Comparison of ENCODE assay signal across 8 mouse cellular contexts in the genomic region with DNA sequence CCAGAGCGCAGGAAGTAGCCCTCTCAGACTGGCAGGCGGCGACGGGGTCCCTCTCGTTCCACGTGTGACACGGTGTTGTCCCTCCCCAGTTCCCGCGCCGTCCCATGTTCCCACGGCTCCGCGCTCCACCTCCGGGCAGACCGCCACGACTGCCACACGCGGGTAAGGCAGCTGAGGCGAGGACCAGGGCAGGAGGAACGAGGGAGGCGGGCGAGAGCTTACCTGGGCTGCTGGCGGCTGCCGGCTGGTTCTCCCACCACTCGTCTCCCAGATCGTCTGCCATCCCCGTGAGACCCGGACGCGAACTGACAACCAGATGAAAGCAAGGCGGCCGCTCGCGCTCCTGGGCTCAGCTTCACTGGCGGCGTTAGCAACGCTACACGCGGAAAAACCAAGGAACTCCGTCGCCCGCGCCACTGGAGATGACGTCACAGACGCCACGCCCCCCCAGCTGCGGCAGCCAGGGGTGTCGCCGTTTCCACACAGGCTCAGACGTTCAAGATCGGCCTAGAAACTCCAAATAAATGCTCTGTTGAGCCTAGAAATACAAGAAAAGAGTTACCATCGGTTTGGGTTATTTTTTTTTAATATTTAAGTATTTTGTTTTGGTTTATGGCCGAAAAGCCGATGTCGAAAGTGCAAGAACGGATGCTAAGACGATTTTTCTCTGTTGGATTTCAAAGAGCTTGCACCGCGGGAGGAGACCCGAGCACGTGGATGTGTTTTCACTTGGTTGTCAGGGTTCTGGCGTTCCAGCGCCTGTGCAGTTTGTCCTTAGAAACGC. TPM values are rescaled to one million over a fixed set of nuclear protein-coding genes. Genes with fewer than 3 reads are reported as not detected.
DNase-seq lines count a peak whose midpoint lies in the region; ATAC-seq lines count a peak whose summit lies in the region.

A gene (minus strand): TSS at position 421 of the 784 bp plus-strand sequence.

- H3K27ac ChIP-seq in intestine, embryonic 14.5 days (ENCODE audit: low read depth), result peak within 1 kb of the TSS; percentile 80

- intact Hi-C loops in gastrocnemius, postnatal 14 days (cut with DNase I; ENCODE audit: low total_unique reads), result no loop called here
- intact Hi-C loops in left cerebral cortex, postnatal 14 days (cut with DNase I), result no loop called here

- H3K4me1 ChIP-seq in intestine, embryonic 14.5 days (replicated peaks; ENCODE audit: control insufficient read depth, insufficient read depth, low read length), result no peaks in the 10 kb centered on the region; the same call in 1 of the 2 replicates

- under 1% methylated on average over 64 of the region's 64 CpGs for WGBS in intestine, embryonic 14.5 days

- H3K36me3 ChIP-seq in intestine, embryonic 14.5 days (ENCODE audit: control insufficient read depth, insufficient read depth, low read length), result no peaks in the 10 kb centered on the region

- H3K9me3 ChIP-seq in intestine, embryonic 14.5 days (ENCODE audit: control insufficient read depth, low read length), result no peaks in the 10 kb centered on the region

- peak within 1 kb of the TSS; percentile 79 for H3K4me2 ChIP-seq in intestine, embryonic 14.5 days (ENCODE audit: low read length)

- peak within 1 kb of the TSS; percentile 92 for H3K4me3 ChIP-seq in intestine, embryonic 14.5 days (ENCODE audit: low read depth, low read length)

- peak within 1 kb of the TSS; percentile 67 for H3K9ac ChIP-seq in intestine, embryonic 14.5 days (ENCODE audit: low read length)

- ATAC-seq in intestine, embryonic 14.5 days (replicated peaks; ENCODE audit: low FRiP score, low TSS enrichment, low read depth), result peak; percentile 91

- no peaks in the 10 kb centered on the region for H3K27me3 ChIP-seq in intestine, embryonic 14.5 days (replicated peaks; ENCODE audit: control insufficient read depth, insufficient read depth, low read length)

- peak; percentile 86 to 97 for DNase-seq in adrenal gland, adult (ENCODE audit: inconsistent age in 2 of 2, low spot score in 1 of 2)
- peak; percentile 86 for DNase-seq in embryo, embryonic 10.5 days (ENCODE audit: low spot score)
- peak; percentile 80 for DNase-seq in gastrocnemius, postnatal 14 days
- DNase-seq in intestine, embryonic 14.5 days (ENCODE audit: low spot score), result peak; percentile 98
- peak; percentile 84 to 86 for DNase-seq in left cerebral cortex, postnatal 14 days (ENCODE audit: low spot score in 2 of 2)
- peak; percentile 92 for DNase-seq in mesoderm, embryonic 11.5 days (ENCODE audit: low read depth, low spot score)
- peak; percentile 56 to 70 for DNase-seq in right cerebral cortex, postnatal 36 days (ENCODE audit: low spot score in 2 of 2)
- peak; percentile 88 for DNase-seq in yolk sac, embryonic 10.5 days (ENCODE audit: low spot score)

RNA-seq across cellular contexts. Expression of the gene that starts here (rescaled TPM):
- total RNA-seq in gastrocnemius, postnatal 14 days (2021), result 10 to 100 TPM; 19.3 to 21.9 TPM
- polyA plus RNA-seq in intestine, embryonic 14.5 days (2014; fragmentation: Nextera tagmentation; extraction: Ambion mirVana), result 54.9 and 56.0 TPM in 2 replicates
- 10 to 100 TPM; 14.2 to 17.0 TPM for total RNA-seq in left cerebral cortex, postnatal 14 days (2021)

Comparison
In these comparisons a context has a peak if more than half of its experiments do, and no peak if none do; other contexts are left out.
1. Peak in every context shown above with its lines: DNase-seq, ATAC-seq, H3K4me3 ChIP-seq and H3K27ac ChIP-seq.